Mouse (Mus musculus): ENCODE measurements around the gene Metrn. TPM values are rescaled to one million over a fixed set of nuclear protein-coding genes. Genes with fewer than 3 reads are reported as not detected.

Gene Metrn
- total and polyA plus RNA-seq, 3 experiments, result 16.9 to 50.1 (median 23.7) TPM

DNA sequence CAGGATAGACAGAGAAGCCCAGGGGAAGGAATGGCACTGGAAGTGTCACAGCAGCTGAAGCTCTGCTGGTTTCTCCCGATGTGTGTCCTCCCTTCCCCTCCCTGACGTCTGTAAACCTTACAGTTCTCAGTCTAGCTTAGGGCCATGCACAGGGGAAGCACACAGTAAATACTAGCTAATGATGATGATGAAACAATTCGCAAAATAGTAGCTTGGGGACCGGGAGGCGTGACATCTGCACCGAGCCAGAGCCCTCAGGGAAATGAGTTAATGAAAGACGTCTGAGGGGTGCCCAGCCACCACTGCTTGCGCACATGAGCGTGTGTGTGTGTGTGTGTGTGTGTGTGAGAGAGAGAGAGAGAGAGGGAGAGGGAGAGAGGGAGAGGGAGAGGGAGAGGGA is 27.6 kb downstream of the Metrn start:
- H3K27me3 ChIP-seq (replicated peaks), result peaks cover 66% of the 10 kb centered on the region
- dilution Hi-C loops (cut with MboI; ENCODE audit: extremely low pct_ligation_motif_present, extremely low pct_unique_long_range_greater_than_20kb, low sequenced_read_pairs), result no loop called here
- peak overlapping the region; percentile 57 for H3K4me2 ChIP-seq (ENCODE audit: insufficient read depth, low read depth, poor library complexity, severe bottlenecking)
- H3K9me3 ChIP-seq (replicated peaks; ENCODE audit: low read length), result no peaks in the 10 kb centered on the region
- in situ Hi-C loops (cut with MboI; ENCODE audit: low pct_ligation_motif_present, low pct_unique_long_range_greater_than_20kb, low sequenced_read_pairs), result no loop called here
- H3K36me3 ChIP-seq (replicated peaks in 1 of 2; ENCODE audit: control insufficient read depth in 1 of 2, insufficient read depth in 1 of 2, low read length in 1 of 2), result no peaks in the 10 kb centered on the region
- TF ChIP-seq RAD21 (IDR thresholded peaks at IDR 0.05; ENCODE audit: low read depth, low read length) (no peak), MAX (IDR thresholded peaks at IDR 0.05; ENCODE audit: low read length) (no peak), ZKSCAN1 (IDR thresholded peaks at IDR 0.05; ENCODE audit: borderline replicate concordance, low read depth, low read length) (no peak), UBTF (IDR thresholded peaks at IDR 0.05; ENCODE audit: low read depth, low read length) (no peak), MEF2A (IDR thresholded peaks at IDR 0.05; ENCODE audit: borderline replicate concordance, low read depth, low read length) (no peak), PAX5 (IDR thresholded peaks at IDR 0.05; ENCODE audit: low read length) (no peak)
- no peak for DNase-seq (ENCODE audit: extremely low read depth)
- H3K27ac ChIP-seq (ENCODE audit: insufficient read depth, low read depth), result peak overlapping the region; percentile 30; the same call in 1 of the 2 replicates
- H3K9ac ChIP-seq (ENCODE audit: insufficient read depth, low read depth), result peak overlapping the region; percentile 8
- peaks cover 3 to 7% of the 10 kb centered on the region in 2 experiments for H3K4me1 ChIP-seq (ENCODE audit: control insufficient read depth in 1 of 2, insufficient read depth in 2 of 2)
- no peak overlapping the region for H3K4me3 ChIP-seq (replicated peaks in 1 of 3; ENCODE audit: low read depth in 2 of 3, low read length in 2 of 3, poor library complexity in 1 of 3)
- 0 out of 2 replicates have a peak, but pooled peaks cover 3% of the 10 kb centered on the region for H3K79me2 ChIP-seq (replicated peaks; ENCODE audit: control insufficient read depth, extremely low read depth, insufficient read depth, poor library complexity, severe bottlenecking)

DNA sequence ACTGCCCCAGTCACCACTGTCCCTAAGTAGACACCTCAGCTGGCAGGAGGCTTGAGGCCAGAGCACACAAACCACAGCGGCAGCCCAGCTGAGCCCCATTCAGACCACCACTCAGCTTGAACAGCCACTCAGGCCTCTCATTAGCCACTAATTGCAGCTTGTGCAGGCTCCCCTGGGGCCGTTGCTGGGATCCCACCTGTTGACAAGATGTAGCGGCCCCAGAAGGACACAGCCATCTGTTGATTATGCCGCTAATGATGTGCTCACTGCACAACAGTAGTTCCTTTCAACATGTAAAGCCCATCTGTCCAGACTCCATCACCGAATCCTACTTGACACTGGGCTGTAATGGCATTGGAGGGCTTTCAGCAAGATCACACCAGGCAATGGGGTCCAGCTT is 31.1 kb downstream of the Metrn start:
- Histone ChIP-seq H3K9ac (ENCODE audit: insufficient read depth, low read depth) (no peak overlapping the region), H3K27me3 (replicated peaks) (peaks cover 78% of the 10 kb centered on the region), H3K4me1 (ENCODE audit: control insufficient read depth in 1 of 2, insufficient read depth in 2 of 2) (peaks cover 0 to 7% of the 10 kb centered on the region in 2 experiments; a peak in 2 of 4 replicates), H3K4me2 (ENCODE audit: insufficient read depth, low read depth, poor library complexity, severe bottlenecking) (no peak overlapping the region), H3K79me2 (replicated peaks; ENCODE audit: control insufficient read depth, extremely low read depth, insufficient read depth, poor library complexity, severe bottlenecking) (no peaks in the 10 kb centered on the region), H3K9me3 (replicated peaks; ENCODE audit: low read length) (no peaks in the 10 kb centered on the region), H3K36me3 (replicated peaks in 1 of 2; ENCODE audit: control insufficient read depth in 1 of 2, insufficient read depth in 1 of 2, low read length in 1 of 2) (no peaks in the 10 kb centered on the region), H3K27ac (ENCODE audit: insufficient read depth, low read depth) (no peak overlapping the region), H3K4me3 (replicated peaks in 1 of 3; ENCODE audit: low read depth in 2 of 3, low read length in 2 of 3, poor library complexity in 1 of 3) (no peak overlapping the region)
- dilution Hi-C loops (cut with MboI; ENCODE audit: extremely low pct_ligation_motif_present, extremely low pct_unique_long_range_greater_than_20kb, low sequenced_read_pairs), result no loop called here
- in situ Hi-C loops (cut with MboI; ENCODE audit: low pct_ligation_motif_present, low pct_unique_long_range_greater_than_20kb, low sequenced_read_pairs), result no loop called here
- TF ChIP-seq MYC (IDR thresholded peaks at IDR 0.05; ENCODE audit: low read depth, low read length) (no peak), USF1 (IDR thresholded peaks at IDR 0.05; ENCODE audit: low read depth, low read length) (no peak), POLR2AphosphoS2 (IDR thresholded peaks at IDR 0.05; ENCODE audit: low read depth, low read length) (no peak), ZC3H11A (IDR thresholded peaks at IDR 0.05; ENCODE audit: low read depth, low read length) (no peak), NELFE (IDR thresholded peaks at IDR 0.05; ENCODE audit: low read depth, low read length) (no peak), UBTF (IDR thresholded peaks at IDR 0.05; ENCODE audit: low read depth, low read length) (no peak), NRF1 (IDR thresholded peaks at IDR 0.05; ENCODE audit: low read depth, low read length) (no peak), IRF4 (IDR thresholded peaks at IDR 0.05; ENCODE audit: low read depth, low read length) (no peak), ZMIZ1 (IDR thresholded peaks at IDR 0.05; ENCODE audit: low read depth, low read length) (no peak), SIN3A (IDR thresholded peaks at IDR 0.05; ENCODE audit: low read length) (no peak), ETS1 (conservative IDR thresholded peaks at IDR 0.05; ENCODE audit: low read depth, low read length) (no peak), RCOR1 (conservative IDR thresholded peaks at IDR 0.05; ENCODE audit: low read depth, low read length) (no peak), TBP (conservative IDR thresholded peaks at IDR 0.05; ENCODE audit: low read depth, low read length) (no peak), RAD21 (IDR thresholded peaks at IDR 0.05; ENCODE audit: low read depth, low read length) (no peak), ZKSCAN1 (IDR thresholded peaks at IDR 0.05; ENCODE audit: borderline replicate concordance, low read depth, low read length) (no peak), SMC3 (IDR thresholded peaks at IDR 0.05; ENCODE audit: low read depth, low read length) (no peak), MEF2A (IDR thresholded peaks at IDR 0.05; ENCODE audit: borderline replicate concordance, low read depth, low read length) (no peak), MAFK (IDR thresholded peaks at IDR 0.05; ENCODE audit: insufficient replicate concordance, low read length) (no peak), CTCF (conservative IDR thresholded peaks at IDR 0.05 in 1 of 2, IDR thresholded peaks at IDR 0.05 in 1 of 2; ENCODE audit: low read depth in 2 of 2, low read length in 2 of 2) (no peak), CHD1 (IDR thresholded peaks at IDR 0.05; ENCODE audit: low read depth, low read length) (no peak)
- no peak for DNase-seq (ENCODE audit: extremely low read depth)
